Mouse (Mus musculus): Measurements from ENCODE around the gene Pde10a.
"Not testable (repeated sequence)": the region's sequence is repeated elsewhere in the genome, so short reads cannot be mapped to it uniquely, and the experiment has no call there.

Gene Pde10a

GRCm38 (mm10) chr17:8647372-8647871, 122.2 kb downstream of the Pde10a start:
- DNase-seq (ENCODE audit: low read depth): no peak

- DNase-seq (ENCODE audit: low read depth): no peak
These were observed 123.1 kb downstream of the Pde10a start for GRCm38 (mm10) chr17:8648310-8648709.

DNA sequence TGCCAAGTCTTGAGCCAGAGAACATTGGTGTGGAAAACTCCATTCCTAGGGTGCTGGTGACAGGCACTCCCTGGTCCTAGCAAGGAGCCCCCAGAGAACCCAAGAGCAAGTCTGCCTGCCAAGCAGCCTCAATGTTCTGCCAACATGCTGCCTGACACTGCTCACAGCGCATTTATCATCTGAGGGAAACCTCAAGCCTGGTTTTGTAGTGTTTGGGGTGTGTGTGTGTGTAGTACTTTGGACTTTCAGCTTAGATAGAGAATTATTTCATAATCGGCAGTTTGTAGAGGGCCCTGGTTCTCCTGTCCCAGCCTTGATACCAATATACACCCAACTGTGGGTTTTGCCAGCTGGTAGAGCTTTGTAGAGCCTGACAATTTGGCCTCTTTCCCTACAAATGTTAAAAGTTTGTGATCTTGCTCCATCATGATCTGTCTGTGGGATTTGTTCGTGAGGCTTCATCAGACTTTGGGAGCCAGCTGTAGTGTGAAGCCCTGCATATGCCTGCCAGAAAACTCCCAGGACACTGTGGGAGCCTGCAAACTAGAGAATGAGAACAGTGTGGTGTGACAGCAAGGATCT, 127.6 kb downstream of the Pde10a start:
- DNase-seq (ENCODE audit: low read depth): no peak

DNA sequence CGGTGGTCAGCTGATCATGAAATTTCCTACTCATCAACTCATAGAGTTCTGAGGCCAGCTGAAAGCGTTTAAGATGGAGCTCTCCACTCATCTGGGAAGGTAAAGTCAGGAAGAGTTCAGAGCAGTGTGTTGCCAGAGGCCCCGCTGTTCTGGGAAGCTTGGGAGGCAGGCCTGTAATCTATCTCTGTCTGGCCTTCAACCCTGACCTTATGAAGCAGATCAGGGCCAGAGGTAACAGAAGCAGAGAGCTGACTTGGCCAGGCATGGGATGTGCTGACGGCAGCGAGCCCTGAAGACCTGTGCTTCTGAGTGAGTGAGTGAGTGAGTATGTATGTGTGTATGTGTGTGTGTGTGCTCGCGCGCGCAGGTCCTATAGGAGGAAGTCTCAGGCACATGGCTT, 132.5 kb downstream of the Pde10a start:
- no peak for DNase-seq (ENCODE audit: low read depth)

DNA sequence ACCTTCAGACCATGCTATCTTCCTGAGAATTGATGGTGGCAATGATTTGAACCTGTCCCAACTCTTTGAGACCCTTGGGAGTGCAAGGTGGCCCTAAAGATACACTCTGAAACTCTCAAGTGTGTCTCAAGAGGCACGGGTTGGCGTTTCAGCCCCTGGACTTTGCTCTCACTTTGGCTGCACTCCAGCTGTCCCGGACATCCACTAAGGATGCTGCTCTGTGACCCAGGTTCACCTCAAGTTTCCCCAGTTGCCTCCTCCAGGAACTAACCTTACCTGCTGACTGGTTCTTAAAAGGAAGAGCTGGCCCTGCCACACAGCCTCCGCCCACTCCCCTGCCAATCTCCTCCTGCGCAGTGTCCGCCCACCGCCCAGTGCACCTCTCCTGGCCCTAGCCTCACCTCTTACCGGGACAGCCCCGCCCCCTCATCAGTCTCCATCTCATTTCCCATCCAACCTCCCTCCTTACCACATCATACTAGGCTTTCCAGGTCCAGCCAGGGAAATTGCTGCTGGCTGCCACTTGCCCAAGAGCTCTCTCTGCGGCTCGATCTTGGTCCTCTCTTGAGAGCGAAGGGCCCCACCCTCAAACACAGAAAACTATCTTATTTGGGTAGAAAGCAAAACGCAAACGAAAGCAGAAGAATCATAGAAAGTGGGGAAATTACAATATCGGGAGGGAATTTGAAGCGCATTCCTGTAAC, 133.7 kb downstream of the Pde10a start:
- DNase-seq (ENCODE audit: low read depth): no peak

GRCm38 (mm10) chr17:8666912-8667311, 141.7 kb downstream of the Pde10a start:
- DNase-seq (ENCODE audit: low read depth): no peak

- no peak for DNase-seq (ENCODE audit: low read depth)
These were observed 149.5 kb downstream of the Pde10a start for GRCm38 (mm10) chr17:8674651-8675050.

- DNase-seq (ENCODE audit: low read depth): no peak
These were observed 161.2 kb downstream of the Pde10a start for GRCm38 (mm10) chr17:8686356-8686755.

GRCm38 (mm10) chr17:8688096-8688495, 162.9 kb downstream of the Pde10a start:
- no peak for DNase-seq (ENCODE audit: low read depth)

GRCm38 (mm10) chr17:8698265-8698664, 173.1 kb downstream of the Pde10a start:
- no peak for DNase-seq (ENCODE audit: low read depth)

- no peak for DNase-seq (ENCODE audit: low read depth)
These were observed 173.6 kb downstream of the Pde10a start for GRCm38 (mm10) chr17:8698793-8699192.

- DNase-seq (ENCODE audit: low read depth): no peak
These were observed 175.9 kb downstream of the Pde10a start for GRCm38 (mm10) chr17:8701096-8701495.

DNA sequence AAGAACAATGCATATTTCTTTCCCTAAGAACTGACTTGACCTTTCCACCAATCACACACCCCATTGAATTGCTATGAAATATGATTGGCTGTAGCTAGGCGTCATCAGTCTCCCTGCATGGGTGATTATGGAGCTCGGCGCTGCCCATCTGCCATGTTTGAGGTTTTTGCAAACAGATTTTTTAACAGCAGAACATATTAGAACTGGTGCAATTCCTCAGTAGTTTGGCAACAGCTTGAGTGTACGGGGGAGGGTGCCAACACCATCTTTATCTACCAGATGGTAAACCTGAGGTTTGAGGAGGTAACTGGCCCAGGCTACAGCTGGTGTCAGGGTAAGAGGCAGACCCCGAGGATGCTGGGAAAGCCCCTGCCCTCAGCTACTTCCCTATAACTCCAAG, 177.3 kb downstream of the Pde10a start:
- DNase-seq (ENCODE audit: low read depth): no peak

- no peak for DNase-seq (ENCODE audit: low read depth)
These were observed 182.8 kb downstream of the Pde10a start for GRCm38 (mm10) chr17:8708006-8708405.

DNA sequence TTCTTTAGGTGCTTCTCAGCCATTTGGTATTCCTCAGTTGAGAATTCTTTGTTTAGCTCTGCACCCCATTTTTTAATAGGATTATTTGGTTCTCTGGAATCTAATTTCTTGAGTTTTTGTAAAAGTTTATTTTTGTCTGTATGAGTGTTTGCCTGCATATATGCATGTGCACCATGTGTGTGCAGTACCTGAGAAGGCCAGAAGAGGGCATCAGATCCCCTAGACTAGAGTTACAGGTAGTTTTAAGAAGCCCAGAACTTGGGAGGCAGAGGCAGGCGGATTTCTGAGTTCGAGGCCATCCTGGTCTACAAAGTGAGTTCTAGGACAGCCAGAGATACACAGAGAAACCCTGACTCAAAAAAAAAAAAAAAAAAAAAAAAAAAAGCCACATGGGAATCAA, 187.6 kb downstream of the Pde10a start:
- not testable (repeated sequence) for DNase-seq (ENCODE audit: low read depth)

- no peak for DNase-seq (ENCODE audit: low read depth)
These were observed 195.8 kb downstream of the Pde10a start for GRCm38 (mm10) chr17:8720961-8721360.

DNA sequence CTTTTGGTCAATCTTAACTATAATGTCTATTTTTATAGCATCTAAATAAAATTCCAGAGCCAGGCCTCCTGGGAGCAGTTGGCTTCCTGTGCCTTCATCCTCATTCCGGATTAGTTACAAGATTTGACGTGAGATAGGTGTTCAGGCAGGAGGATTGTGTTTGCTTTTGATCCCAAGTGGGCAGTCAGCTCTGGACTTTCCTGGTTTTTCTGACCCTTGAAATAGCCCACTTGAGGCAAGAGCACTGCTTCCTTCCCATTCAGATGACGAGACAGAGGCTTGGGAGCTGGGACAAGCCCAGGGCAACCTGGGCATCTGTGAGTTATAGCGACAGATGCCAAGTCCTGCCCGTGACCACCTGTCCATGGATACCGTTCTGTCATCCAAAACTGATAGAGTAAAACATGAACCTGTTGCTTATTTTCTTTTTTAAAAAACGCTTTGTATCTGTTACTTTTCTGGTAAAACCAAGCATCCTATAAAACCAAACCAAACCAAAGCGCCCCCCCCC, 199.3 kb downstream of the Pde10a start:
- DNase-seq (ENCODE audit: low read depth): no peak

GRCm38 (mm10) chr17:8728646-8729045, 203.5 kb downstream of the Pde10a start:
- DNase-seq (ENCODE audit: low read depth): no peak

GRCm38 (mm10) chr17:8729808-8730207, 204.6 kb downstream of the Pde10a start:
- DNase-seq (ENCODE audit: low read depth): no peak

- DNase-seq (ENCODE audit: low read depth): no peak
These were observed 205.9 kb downstream of the Pde10a start for GRCm38 (mm10) chr17:8731073-8731472.

DNA sequence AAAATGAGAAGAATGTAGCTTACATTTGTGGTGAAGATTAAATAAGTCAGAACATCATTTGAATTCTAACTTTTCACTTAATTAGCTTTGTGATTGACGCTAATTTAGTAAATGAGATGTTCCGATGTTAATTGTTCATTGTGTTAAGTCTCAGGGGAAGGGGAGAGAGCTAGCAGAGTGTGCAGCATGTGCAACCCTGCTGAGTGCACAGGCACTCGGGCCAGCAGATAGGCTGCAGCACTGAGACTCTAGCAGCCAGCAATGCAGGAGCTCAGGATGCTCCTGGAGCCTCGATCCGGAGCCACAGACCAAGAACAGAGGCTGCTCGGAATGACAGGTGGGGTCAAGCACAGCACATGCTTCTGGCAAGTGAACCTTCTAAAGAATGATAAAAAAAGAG, 211.1 kb downstream of the Pde10a start:
- no peak for DNase-seq (ENCODE audit: low read depth)

GRCm38 (mm10) chr17:8742772-8743171, 217.6 kb downstream of the Pde10a start:
- no peak for DNase-seq (ENCODE audit: low read depth)

DNA sequence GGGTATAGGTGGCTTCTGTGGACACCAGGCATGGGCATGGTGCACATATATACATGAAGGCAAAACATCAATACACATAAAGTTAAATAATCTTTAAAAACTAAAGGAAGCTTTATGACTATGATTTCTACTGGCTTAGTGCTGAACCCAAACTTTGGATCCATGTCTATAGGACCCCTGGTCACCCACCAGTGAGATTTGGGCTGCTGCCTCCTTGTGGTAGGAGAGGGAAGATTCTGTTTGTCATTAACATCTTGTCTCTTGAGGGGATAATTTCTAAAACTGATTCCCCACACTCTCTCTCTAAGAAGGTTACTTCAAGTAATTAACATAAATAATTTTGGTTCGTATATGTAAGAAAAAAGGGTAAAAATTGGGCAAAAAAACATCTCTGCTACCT, 220.2 kb downstream of the Pde10a start:
- DNase-seq (ENCODE audit: low read depth): no peak

- no peak for DNase-seq (ENCODE audit: low read depth)
These were observed 224.3 kb downstream of the Pde10a start for GRCm38 (mm10) chr17:8749426-8749825.
